Mouse (Mus musculus): Measurements from ENCODE around the gene Armc12.

DNA sequence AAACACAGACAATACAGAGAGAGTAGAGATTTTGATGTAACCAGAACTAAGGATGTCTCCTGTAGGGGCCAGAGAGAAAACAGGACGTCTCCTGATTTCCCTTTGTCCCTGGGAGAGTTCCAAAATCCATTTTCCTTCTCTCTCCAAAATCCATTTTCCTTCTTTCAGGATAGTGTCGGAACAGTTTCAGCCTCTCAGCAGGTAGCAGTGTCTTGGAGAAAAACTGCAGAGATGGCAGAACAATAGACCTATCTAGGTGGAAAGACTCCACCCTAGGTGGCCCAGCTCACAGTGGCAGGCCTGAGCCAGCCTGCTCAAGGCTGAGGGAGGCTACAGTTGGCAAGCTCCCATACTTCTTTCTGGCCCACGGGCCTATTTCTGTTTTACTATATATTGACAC is 36.9 kb downstream of the Armc12 start:
- TF ChIP-seq POLR2A (IDR thresholded peaks at IDR 0.05; ENCODE audit: borderline replicate concordance, low read depth, low read length) (no peak), CTCF (IDR thresholded peaks at IDR 0.05; ENCODE audit: low read depth, low read length) (no peak)

Measured in bone marrow macrophage, adult 2 months (primary cell).